Mouse (Mus musculus) cerebellum, postnatal 4 days (tissue): ENCODE data around the gene Cyp26a1.

Experiments
- DNase-seq, 2 experiments: peaks; one replicate each; pipeline ENCODE4 v3.0.0; 2022; ENCODE audit warnings: low spot score in 2 of 2, mixed read lengths in 1 of 2

The Cyp26a1 gene

DNA sequence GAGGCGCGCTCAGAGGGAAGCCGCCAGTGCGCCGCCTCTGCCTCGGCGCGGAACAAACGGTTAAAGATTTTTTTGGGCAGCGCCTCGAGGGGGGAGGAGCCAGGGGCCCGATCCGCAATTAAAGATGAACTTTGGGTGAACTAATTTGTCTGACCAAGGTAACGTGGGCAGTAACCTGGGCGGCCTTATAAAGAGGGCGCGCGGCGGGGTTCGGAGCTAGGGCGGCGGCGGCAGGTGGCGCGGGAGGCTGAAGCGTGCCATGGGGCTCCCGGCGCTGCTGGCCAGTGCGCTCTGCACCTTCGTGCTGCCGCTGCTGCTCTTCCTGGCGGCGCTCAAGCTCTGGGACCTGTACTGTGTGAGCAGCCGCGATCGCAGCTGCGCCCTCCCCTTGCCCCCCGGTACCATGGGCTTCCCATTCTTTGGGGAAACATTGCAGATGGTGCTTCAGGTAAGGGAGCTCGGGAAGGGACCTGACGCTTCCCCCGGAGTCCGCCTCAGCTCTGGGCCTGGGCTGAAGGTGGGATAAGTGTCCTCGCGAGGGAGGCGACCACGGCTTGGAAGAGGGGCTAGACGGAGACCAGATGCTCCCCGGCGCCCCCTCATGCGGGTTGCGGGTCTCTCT, at the start of gene Cyp26a1:
TSS of gene Cyp26a1 (plus strand) at position 148 of the 622 bp plus-strand sequence.
- no peak for DNase-seq

DNA sequence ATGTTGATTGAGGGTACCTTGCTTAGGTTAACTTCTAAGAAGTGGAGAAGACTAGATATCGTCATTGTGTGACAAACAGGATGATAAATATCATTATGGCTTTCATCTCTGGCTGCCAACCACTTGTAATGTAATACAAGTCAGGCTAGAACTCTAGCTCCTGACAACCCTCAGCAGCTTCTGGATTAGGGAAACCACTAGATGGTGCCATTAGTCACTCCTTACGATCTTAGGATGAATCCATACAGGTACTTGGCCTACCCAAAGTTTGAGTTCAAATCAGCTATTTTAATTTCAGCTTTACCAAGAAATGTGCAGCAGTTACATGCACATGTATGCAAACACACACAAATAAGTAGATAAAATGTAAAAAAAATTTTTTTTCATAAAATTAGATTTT, 49.6 kb upstream of the Cyp26a1 start:
- no peak for DNase-seq

DNA sequence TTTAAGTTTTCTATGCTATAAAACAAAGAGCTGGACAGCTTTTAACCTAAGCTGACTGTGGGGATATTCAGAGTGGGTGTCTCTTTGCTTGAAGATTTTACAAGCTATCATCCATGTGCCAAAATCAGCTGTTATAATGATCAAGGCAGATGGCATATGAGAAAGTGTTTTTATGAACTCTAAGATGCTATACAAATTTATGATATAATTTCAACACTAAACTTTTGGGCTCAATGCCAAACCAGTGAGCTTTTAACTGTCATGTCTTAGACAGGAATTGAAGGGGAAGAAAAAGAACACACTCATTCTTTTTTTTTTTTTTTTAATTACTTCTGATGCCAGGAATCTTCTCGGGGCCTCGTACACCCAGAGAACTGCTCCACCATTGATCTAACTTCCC, 47.1 kb upstream of the Cyp26a1 start:
- DNase-seq, result no peak

DNA sequence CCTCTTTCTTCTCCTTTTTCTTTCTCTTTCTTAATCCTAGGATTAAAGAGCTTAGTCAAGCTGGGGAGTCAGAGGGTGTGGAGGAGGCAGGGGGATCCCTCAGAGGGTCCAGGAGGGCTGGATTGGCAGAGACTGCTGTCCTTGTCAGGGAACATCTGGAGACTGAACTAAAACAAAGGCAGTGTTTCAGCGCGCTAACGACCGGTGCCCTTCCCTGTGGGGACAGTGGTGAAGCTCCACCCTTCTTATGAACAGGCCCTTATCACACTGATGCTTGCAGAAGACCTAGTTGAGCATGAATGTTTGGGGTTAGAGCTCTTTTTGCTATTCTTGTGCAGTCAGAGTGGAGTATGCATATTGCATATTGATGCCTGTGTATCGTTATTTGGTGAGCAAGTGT, 43.6 kb upstream of the Cyp26a1 start:
- no peak for DNase-seq

DNA sequence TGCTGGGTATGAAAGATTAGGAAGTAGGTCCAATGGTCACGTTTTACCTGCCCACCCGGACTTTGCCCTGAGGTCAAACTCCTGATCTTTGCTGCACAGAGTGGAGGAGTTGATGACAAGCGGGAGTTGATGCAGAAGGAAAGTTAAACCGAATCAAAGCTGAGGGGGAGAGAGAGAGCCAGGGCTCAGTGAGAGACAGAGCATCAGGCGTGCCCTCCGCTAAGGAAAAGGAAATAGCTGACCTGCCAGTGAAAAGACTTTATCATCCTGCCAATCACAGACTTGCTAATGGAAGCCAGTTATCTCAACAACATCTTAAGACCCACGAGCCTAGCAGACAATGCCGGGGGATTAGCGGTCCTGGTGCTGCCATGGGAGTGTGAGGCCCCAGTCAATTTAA, 41.2 kb upstream of the Cyp26a1 start:
- no peak for DNase-seq

DNA sequence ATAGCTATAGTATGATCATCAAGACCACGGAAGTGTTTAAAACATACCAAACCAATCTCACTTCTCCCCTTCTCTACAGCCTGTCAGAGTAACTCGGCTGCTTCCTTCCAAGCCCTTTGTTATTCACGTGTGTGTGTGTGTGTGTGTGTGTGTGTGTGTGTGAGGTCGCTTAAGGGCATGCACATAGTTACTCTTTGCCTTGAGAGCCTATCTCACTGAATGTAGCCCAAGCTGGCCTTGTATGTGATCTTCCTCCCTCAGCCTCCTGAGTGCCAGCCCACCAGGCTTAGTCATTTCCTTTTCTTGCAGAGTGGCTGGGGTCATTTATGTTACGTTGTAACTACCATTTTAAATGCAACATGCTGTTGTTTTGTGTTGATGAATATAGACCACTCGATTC, 32.3 kb upstream of the Cyp26a1 start:
- no peak for DNase-seq

DNA sequence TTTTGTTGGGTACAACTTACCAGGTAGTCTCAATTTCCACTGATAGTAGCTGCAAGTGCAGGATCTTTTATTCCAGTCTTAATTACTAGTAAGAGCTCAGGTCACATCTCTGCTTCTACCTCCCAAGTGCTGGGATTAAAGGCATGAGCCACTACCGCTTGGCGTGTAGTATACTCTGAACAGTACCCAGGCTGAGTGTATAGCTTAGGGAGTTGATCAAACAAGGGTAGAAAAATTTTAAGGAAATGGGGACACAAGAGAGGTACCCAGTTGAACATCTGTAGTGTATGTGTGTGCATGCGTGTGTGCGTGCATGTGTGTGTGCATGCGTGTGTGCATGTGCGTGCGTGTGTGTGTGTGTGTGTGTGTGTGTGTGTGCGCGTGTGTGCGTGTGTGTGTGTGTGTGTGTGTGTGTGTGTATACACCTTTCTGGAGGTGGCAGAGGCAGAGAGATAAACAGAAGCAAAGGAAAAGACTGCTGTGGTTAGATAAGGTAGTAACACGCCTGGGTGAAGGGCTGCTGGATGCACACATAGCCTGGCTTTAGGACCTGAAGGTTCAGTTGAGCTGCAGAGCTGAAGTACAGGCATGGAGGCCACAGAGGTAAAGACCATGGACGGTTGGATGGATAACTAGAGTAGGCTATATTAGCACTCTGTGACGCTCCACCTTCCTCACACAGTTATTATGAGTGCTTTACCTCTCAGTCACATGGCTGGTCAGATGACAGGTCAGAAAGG, 29.6 kb upstream of the Cyp26a1 start:
- no peak for DNase-seq

DNA sequence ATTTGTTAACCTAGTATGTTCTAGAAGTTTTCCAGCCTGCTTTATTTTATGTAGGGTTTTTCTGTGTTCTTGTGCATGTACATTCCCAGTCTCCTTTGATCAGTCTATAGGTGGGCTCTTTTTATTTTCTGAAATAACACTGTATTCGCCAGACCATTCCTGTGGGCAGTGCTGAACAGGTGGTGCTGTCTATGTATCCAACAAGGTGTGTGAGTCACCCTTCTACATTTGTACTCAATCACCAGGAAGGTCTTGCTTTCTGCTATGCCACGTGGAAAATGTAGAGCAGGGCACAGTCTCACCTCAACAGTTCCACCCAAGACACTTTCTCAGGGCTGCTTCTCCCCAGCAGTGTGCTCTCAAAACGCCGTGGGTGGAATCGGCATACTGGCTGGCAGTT, 28.9 kb upstream of the Cyp26a1 start:
- DNase-seq, result no peak

DNA sequence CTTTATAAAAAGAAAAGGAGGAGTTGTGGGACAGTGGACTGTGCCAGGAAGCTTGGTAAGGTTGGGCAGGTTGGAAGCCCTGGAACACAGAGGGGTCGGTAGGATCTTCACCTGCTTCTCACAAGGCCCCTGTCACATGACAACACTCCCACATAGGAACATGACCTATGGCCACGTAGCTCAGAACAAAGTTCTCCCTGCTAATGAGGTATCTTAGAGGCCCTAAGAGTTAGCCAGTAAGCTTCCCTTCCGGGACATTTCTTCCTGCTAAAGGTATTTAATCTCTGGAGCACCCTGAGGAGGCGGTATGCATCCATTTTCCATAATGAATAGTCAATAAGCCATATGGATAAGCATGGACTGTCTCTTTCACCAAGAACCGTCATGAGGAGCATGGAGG, 28.1 kb upstream of the Cyp26a1 start:
- no peak for DNase-seq

DNA sequence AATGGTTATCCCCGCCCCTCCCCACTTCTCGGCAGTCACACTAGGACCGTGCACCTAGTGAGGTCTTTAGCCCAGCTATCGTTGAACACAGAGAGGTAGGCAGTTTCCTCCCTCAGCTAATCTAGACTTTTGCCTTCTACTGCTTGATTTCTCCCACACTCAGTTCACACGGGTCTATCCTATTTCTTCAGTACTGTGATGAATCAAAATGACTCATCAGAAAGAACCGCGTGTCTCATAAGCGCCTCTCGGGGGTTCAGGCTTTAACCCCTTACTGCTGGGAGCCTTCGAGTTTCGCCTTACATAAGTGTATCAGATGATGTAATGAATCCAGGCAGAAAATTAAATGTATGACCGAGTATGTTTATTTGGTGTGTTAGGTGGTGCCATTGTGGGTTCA, 24.2 kb upstream of the Cyp26a1 start:
- DNase-seq, result no peak

DNA sequence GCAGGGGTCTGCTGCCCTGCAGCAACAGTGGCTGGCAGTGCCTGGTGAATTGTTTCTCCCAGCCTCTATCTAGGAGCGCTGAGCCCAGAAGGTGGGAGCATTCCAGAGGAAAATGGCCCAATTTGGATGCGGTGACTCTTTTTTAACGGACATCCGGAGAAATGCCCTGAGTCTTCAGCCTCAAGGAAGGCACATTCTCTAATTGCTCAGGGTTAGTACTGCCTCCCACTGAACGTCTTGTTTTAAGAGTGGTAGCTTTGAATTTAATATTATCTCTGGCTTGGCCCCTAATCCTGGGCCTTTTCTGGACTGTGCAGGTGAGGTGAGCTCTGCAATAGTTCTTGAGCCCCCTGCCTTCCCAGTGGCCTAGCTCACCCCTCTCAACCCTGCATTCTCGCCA, 12.3 kb upstream of the Cyp26a1 start, which contains the start of gene Cyp26c1:
TSS of gene Cyp26c1 (plus strand) at position 301 of the 400 bp plus-strand sequence.
- no peak for DNase-seq

DNA sequence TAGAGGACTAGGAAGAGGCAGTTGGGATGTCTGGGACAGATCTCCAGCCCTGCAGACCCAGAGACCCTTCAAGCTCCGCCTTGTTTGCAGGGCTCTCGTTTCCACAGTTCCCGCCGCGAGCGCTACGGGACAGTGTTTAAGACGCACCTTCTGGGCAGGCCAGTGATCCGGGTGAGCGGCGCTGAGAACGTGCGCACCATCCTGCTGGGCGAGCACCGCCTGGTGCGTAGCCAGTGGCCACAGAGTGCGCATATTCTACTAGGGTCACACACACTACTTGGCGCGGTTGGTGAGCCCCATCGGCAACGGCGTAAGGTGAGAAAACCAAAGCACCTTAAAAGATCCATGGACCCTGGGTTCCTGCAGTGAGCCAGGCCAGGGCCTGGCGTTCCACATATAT, 11.3 kb upstream of the Cyp26a1 start:
- no peak for DNase-seq

DNA sequence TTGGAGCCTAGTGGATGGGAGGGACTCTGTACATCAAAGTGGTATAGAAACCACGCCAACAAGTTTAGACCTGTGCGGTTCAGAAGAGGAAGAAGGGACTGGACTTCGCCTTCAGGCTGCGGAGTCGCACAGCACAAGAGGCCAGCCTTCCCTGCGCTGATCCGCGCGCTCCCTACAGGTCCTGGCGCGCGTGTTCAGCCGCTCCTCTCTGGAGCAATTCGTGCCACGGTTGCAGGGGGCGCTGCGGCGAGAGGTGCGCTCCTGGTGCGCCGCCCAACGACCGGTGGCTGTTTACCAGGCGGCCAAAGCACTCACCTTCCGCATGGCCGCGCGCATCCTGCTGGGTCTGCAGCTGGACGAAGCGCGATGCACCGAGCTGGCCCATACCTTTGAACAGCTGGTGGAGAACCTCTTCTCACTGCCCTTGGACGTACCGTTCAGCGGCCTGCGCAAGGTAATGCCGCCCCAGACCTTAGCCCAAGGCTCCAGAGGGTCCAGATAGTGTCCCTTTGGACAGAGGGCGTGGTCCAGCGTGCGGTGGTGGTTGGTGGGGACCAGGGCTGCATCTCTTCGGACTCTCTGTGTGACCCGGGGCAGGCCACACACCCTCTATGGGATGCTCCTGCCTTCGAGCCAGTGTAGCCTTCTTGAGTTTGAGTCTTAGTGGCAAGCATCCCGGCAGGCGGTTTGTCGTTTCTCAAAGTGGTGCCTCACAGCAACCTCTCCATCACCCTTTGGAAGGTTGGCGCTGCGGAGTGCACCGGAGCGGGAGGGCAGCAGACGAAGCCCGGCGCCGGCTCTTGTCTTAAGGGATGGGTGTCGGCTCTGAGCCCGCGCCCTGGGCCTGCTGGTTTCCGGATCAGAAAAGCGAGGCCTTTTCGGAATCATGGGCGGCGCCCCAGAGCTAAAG, 10.4 kb upstream of the Cyp26a1 start:
- no peak for DNase-seq

DNA sequence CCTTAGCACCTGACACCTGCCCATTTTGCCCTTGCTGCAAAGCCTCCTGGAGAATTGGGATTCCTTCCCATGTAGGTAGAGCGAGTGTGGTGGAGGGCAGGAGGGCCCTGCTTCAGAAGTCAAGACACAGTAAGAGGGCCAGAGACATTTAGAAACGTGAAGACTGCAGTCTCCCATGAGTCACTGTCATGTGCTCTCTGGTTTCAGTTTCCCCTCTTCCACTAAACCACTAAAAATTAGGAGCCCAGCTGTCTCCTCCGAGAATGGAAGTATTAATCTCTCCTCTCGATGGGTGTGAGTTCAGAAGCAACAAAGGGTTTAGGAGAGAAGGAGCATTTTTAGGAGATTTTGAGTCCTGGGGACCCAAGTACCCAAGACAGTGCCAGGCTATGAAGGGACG, 8.1 kb upstream of the Cyp26a1 start:
- DNase-seq, result no peak

DNA sequence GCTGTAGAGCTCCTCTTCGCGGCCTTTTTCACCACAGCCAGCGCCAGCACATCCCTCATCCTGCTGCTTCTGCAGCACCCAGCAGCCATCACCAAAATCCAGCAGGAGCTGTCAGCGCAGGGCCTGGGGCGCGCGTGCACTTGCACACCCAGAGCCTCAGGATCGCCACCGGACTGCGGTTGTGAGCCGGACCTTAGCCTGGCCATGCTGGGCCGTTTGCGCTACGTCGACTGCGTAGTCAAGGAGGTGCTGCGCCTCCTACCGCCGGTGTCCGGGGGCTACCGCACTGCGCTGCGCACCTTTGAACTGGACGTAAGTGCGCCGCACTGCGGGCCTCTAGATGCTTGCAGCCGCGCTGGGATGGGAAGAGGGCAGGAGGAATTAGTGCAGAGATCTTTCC, 6.9 kb upstream of the Cyp26a1 start:
- no peak for DNase-seq

DNA sequence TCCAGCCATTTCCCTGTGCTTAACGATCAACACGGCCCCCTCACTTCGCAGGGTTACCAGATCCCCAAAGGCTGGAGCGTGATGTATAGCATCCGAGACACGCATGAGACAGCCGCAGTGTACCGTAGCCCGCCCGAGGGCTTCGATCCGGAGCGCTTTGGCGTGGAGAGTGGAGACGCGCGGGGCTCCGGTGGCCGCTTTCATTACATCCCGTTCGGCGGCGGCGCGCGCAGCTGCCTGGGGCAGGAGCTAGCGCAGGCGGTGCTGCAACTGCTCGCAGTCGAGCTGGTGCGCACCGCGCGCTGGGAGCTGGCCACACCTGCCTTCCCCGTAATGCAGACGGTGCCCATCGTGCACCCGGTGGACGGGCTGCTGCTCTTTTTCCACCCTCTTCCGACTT, 4.7 kb upstream of the Cyp26a1 start:
- DNase-seq, result no peak

DNA sequence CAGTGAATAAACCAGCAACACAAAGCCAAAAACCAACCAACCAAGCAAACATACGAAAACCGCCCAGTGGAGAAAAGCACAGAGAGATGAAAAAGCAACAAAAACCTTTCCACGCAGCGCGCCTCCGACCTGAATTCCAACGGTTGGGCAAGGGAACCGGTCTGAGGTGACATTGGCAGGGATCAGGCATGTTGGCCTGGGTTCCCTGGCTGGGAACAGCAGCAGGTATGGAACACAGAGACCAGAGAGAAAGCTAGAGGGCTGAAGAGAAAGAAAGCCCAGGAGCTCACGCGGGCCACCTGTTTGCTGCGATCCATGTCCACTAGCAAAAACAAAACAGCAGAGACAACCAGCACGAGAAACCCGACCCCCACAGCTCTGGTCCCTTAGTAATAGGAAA, 2.5 kb upstream of the Cyp26a1 start:
- no peak for DNase-seq

DNA sequence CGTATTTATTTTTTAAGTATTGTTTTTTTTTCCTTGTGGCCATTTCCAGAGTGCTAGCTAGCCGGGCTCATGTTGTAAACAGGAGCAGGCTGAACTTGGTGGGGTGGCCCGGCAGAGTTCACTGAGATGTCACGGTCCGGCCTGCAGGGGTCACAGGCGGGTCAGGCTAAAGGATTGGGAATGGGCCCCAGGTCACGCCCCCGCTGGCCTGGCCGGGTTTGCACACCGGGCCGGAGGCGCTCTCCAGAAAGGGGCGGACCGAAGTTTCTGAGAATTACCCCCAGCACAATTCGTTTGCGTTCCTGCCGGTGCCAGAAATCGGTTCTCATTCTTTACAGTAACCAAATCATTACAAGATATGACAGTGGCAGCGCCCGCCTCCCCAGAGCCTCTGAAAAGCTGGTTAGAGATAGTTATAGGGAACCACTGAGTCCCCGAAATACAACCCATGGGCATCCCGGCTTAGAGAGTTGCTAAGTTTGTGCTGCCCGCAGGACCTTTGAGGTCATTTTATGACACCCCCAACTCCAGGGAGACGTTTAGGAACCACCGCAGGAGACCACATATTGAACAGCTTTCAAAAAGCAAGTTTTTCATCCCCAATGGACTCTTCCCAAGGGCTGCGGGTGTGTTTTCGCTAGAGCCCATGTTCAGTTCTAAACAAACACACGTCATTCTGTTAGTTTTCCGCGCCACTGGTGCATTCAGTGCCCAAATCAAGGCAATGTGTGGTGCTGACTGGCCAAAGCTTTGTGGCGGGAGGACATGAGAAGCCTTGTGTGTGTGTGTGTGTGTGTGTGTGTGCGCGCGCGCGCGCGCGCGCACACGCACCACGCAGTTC, 1.6 kb upstream of the Cyp26a1 start:
- no peak for DNase-seq

DNA sequence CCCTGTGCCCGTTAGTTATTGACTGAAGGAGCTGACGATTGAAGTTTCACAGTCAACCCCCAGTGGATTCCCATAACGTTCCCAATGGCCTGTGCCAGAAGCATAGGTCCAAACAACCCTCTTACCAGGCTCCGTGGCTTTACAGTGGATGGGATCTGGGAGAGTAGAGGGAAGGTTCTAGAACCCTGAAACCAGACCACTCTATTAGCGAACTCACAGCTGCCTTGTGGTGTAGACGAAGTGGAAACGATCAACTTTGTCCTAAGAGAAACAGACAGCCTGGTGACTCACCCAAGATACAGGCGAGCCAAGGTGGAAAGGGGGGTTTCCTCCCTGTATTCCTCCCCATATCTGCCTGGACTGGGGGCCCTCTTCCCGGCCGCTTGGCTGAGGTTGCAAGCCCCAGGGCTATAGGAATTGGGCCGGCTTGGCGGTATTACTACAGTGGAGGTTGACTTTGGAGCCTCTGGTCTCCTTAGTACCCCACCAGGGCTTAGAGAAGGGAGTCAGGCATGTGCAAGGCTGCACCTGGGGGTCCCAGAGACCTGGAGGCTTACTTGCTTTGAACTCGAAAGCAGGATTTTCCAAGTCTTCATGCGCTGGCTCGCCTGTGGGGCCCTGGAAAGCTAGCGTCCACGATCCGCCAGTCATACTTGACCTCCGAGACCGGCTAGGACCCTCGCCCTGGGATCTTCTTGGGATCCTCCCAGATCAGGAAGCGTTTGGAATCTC, 829 bp upstream of the Cyp26a1 start:
- no peak for DNase-seq

DNA sequence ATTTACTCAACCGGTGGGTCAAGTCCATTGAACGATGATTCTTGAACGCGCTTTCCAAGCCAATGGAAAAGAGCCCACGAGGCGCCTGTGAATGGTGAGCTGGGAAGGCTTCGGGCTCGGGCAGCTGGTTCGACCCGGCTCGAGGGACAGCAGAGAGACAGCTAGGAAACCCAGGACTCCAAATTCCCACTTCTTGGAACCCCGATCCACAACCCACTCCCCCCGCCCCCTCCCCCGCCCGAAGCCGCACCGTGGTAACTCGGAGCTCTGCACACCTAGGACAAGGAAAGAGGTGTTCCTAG, 312 bp upstream of the Cyp26a1 start:
- DNase-seq, result no peak
